Mouse (Mus musculus): ENCODE measurements around the gene Ltbp1. TPM values are rescaled to one million over a fixed set of nuclear protein-coding genes. Genes with fewer than 3 reads are reported as not detected.
A peak's percentile ranks its signal among the peaks of the same experiment; 100 is the strongest.
"Not testable (repeated sequence)": the region's sequence is repeated elsewhere in the genome, so short reads cannot be mapped to it uniquely, and the experiment has no call there.

The Ltbp1 gene
- total RNA-seq, 2 experiments from 2014 or later: 13.9 to 15.2 TPM

DNA sequence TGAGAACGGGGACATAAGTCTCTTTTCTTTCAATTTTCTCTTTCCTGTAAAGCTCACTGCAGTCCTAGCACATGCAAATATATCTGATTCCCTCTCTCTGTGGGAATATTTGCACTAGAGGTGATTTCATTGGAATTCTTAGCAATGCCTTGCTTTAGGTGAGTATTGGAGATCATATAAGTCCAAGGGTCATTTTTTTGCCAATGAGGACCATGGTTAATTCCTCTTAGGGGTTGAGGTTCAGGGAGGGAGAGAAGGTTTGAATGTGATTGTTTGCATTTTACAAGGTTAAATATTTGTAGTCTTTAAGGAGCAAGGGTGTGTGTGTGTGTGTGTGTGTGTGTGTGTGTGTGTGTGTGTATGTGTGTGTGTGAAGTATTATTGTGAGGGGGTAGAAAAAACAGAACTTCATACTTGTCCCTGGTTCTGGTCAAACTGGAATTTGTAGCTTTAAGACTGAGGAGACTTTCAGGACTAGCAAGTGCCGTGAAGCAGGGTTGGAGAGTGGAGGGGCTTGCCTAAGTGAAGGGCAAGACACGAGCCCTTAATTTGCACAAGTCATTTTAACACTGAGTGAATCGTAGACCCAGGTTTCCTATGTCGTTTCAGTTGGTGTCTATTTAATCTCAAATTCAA lies 103.8 kb downstream of the Ltbp1 start:
- no peak for DNase-seq (ENCODE audit: low spot score in 2 of 2)

DNA sequence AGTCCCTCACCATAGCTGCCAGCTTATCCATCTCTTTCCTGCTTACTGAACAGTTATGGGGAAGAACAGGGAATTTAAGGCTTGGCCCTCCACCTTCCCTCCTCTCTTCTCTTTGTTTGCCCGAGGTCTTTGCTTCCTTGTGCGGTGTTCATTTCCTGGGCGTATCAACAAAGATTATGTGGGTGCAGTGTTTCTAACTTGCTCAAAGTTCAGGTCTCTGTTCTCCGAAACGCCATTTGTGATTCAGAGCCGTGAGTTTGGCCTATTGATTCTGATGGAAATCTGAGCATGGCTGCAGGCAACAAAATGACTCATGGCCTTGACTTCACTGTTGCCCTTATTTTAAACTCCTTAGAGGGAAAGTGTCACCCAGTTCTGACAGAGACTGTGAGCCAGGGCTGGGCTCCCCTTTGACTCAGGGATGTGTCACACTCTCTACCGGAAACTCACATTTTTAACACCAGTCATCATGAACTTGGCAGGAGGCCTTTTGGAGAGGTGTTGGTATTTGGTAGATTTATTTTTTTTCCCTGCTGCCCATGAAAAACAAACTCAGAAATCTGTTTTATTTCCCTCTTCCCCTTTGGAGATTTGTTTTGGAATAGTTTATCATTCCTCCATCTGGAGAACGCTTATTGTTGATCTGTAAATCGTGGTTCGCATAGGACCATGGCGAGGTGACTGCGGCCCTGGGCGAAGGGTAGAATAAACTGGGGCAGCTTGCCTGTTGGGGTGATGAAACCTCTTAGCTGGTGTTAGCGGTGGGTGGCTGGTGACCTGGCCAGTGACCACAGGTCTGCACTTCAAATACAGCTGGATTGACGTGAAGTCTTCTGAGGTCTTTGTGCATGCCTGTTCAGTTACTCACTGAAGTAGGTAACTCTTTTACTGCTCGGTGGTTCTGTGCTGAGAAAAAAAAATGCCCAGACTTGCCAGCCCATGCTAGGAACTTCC lies 105.2 kb downstream of the Ltbp1 start:
- DNase-seq (ENCODE audit: low spot score in 2 of 2): peak in 1 of 2 experiments; percentile 33

DNA sequence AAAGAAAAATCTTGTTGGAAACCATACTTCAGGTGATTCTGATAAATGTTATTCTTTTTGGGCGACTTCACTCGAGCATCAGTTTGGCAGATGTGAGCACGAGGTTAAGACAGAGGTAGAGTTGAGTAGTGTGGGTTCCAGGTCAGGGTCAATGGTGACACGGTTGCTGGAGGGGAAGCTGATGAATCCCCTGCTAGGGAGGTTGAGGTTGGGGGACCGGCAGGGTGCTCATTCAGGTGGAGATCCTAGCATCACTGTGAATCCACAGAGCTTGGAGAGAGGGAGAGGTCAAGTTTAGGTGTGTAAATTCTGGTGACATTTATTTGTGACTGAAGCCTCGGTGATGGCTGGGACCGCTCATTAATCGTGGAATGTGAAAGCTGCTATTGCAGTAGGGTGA lies 110.2 kb downstream of the Ltbp1 start:
- no peak for DNase-seq (ENCODE audit: low spot score in 2 of 2)

DNA sequence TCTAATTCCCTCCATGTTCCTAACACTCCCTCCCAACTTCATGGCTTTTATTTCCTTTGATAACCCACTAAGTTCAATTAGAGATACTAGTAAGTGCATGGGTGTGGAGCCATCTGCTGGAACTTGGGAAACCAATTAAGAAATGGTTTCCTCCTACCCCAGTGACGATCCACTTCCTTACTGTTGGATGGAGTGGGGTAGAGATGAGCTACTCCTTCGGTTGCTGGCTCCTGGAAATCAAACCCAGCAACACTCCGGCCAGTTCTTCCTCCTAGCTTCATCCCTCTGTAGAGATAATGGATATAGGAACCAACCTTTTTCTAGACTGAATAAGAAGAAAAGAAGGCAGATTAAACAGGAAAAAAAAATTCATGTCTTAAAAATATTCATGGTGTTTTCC lies 113.5 kb downstream of the Ltbp1 start:
- DNase-seq (ENCODE audit: low spot score in 2 of 2): no peak

DNA sequence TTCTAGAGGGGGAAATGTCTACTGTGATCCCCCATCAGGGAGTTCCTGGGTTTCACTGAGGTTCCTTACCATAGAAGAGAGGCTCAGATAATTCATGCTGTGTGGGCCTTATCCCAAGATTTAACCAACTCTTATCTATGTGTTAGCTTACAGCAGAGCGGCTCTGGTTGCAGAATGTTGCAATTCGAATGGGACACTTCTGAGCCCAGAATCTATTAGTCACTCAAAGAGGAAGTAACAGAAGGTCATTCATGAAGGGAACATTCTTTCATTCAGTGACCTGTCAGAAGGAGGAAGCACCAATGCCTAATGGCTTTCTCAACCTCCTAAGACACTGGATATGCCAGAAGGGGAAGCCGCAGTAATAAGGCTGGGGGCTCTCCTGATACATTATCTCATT lies 114.1 kb downstream of the Ltbp1 start:
- DNase-seq (ENCODE audit: low spot score in 2 of 2): peak in 1 of 2 experiments; percentile 12

DNA sequence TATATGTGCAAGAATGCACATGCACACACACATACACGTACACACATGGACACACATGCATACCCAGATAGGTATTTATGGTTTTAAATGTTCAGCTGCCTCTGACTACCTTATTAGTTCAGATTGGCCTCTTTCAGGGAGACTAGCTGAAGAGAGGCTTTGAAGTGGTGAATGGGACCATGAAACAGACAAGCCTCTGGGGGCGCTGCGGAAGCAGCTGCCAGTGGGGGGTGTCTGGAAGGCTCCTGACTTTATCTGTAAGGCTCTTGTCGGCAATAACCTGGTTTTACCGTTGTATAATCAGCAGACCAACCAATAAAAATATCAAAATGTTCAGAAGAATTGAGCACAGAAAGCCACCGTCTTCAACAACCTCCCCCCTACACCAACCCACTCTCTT lies 114.7 kb downstream of the Ltbp1 start:
- no peak for DNase-seq (ENCODE audit: low spot score in 2 of 2)

DNA sequence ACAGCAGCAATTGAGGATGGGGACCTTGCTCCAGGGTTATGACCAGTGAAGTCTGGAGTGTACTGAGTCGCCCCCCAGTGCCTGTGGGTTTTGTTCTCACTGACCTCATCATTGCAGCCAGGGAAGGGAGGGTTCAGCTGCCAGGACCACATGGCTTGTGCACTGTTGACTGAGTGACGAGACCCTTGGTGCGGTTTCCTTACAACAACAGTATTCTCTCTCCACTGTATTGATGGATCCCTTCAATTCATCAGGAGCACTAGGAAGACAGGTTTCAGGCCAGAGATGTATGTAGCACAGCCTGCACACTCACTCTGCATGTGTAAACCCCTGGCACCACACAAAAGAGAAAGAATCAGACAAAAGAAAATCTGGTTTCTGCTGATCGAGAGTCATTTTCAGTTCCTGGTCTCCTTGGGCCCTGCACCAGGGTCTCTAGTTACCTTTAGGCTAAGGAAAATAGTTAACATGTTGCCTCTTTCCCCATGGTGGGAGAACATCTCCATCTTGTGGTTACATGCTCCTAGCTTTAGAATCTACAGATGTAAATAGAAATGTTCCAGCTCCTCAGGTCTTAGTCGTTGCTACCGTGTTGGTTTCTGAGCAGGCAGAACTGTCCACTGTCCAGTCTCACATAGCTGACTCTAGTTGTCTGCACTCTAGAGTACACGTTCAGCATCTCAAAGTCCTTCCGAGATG lies 117.4 kb downstream of the Ltbp1 start:
- DNase-seq (ENCODE audit: low spot score in 2 of 2): no peak

DNA sequence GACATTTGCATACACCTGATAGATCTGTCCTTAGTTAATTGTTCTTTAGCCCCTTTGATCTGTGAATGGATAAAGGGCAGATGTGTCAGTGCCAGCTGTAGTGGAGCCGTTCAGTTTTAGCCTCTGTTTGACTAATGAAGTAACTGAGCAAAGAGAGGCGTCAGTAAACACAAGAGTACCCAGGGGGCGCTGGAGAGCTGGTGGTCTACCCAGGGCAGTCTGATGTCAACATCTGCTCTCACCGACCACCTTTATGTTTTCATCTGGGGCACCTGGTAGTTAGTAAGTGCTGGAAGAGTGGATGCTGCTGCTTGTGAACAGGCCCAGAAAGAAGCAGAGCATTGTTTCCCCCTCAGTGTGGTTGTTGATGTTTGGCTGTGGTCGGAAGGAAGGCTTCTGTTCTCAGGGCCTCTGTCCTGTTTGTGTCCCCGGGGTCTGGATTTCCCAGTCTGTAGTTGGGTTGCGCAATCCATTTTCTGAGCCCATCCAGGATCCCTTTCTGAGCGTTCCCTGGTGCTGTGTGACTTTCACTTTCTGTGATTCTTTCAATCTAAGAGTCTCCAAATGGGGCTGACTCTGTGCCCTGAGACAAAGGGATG lies 123.1 kb downstream of the Ltbp1 start:
- DNase-seq (ENCODE audit: low spot score in 2 of 2): peak in 1 of 2 experiments; percentile 33

DNA sequence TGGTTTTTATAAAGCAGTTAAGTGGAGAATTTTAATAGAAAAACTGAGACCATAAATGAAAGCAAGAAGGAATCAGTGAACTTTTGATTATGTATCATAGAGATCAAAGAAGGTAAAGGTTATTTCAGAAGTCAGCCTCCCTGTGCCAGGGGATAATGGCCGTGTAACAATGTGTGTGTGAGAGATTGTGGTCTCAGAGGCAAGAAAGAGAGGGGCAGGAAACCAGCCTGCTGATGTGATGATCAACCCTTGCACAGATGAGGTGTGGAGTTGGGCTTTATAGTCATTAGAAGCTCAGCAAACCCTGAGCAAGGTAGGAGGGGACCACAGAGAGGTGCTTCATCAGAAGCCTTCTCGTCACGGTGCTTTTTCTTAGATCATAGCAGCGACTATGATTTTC lies 128.6 kb downstream of the Ltbp1 start:
- no peak for DNase-seq (ENCODE audit: low spot score in 2 of 2)

DNA sequence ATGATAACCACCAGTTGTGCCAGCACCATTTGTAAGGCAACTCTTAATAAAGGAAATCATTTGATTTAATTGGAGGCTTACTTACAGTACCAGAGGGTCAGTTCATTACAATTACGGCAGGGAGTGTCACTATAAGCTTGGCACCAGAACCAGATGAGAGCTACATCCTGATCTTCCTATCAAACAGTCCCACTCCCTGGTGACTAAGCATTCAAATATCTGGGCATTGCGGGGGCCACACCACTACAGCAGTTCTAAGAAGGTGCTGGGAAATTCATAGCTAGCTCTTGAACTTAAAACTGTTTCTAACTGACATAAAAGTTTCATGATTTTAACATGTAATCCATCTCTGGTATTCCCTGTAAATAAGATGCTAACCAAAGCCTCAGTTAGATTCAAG lies 134.4 kb downstream of the Ltbp1 start:
- DNase-seq (ENCODE audit: low spot score in 2 of 2): no peak

DNA sequence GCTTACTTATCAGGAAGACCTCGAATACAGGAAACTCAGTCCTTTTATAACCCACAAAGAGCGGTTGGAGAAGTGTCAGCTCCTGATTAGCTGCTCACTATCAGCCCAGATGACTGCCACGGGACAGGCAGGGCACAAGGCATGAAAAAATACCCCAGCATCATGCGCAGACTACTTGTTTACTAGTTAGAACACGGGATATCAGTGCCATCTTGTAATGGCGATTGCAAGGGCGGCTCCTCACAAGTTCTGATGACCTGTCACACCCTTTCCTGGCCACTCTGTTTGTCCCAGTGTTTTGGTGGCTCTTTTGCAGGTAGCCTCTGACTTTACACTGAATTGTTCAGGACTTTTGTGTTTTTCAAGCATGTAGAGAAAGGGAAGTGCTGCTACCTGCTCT lies 137.5 kb downstream of the Ltbp1 start:
- DNase-seq (ENCODE audit: low spot score in 2 of 2): not testable (repeated sequence)

DNA sequence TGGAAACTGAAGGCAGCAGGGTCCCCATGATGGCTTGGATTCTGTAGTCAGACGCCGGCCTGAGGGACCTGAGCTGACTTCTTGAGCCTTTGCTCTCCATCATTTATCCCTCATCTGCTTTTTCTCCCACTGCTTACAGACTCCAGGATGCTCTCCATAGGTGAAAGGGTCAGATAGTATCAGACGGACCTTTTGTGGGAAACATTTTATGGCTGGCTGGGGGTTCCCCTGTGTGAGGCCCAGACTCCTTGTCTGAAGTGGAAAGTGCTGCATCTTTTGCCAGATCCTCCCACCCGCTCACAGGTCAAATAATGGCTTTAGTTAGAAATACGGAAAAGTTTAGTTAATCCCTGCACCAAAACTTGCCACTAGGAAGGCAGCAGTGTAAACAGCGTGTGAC lies 138.6 kb downstream of the Ltbp1 start:
- no peak for DNase-seq (ENCODE audit: low spot score in 2 of 2)

DNA sequence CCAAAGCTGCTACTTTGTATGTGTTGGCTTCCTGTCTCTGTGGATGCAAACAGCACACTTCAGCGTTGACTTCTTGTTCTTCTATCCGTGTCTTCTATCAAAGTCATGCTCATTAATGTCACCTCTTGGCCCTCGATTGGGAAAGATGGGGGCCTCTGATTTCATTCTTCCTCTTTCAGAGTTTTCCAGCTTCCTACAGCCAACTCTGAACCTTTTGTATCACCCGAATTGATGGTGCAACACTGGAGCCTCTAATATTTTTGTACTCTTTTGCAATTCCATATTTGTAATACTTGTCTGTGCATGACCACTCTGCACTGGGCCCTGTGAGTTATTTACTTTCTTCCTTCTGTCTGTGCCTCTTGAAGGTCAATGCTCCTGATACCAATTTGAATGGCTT lies 141.8 kb downstream of the Ltbp1 start:
- DNase-seq (ENCODE audit: low spot score in 2 of 2): no peak

DNA sequence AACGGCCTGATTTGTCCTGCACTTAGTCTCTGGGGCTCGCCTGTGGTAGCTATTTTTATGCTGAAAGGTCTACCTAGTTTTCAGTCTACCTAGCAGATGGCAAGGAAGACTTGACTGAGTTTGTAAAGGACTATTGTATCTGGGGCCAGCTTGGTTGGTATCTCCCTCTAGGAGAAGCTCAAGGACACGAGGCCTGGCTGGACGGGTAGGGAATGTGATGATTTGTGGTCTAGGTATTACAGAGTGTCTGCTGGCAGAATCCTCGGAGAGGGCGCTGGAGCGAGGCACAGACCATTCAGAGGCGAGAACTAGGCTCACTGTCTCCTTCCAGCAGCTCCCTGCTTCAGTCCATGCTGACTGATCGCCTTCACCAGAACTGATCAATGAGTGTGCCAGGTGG lies 146.4 kb downstream of the Ltbp1 start:
- DNase-seq (ENCODE audit: low spot score in 2 of 2): no peak

DNA sequence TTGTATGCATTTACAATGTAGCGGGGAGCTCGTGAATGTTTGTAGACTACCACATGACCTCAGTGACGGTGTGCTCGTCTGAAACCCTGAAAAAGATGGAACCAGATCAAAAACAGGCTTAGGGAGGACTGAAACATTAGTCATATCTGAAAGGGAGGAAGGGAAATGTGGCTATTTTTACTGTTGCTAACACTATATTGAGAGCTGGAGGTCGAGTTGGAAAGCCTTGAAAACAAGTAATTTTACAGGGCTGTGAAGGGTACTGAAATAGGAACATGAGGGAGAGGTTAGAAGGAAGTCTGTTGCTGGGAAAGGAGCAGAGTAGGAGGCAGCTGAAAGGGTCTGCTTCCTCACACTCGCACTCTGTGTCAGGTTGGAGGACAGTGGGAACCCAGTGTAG lies 147.7 kb downstream of the Ltbp1 start:
- DNase-seq (ENCODE audit: low spot score in 2 of 2): no peak

DNA sequence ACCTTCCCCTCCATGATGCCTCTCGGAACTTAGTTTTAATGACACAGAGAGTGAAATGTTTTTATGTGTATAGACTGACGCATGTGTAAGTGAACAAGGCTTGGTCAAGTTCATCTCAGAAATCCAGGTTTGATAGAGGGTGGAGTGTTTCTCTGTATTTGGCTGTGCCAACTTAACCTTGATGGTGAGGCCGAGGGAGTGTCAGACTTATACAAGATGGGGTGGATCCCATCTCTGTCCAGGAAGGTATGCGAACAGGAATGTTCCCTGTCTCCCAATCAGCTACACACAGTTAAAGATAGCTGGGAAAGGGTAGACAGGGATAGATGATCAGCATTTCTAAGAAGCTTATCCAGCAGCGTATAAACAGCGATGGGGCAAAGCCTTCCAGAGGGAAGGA lies 153.0 kb downstream of the Ltbp1 start:
- no peak for DNase-seq (ENCODE audit: low spot score in 2 of 2)

DNA sequence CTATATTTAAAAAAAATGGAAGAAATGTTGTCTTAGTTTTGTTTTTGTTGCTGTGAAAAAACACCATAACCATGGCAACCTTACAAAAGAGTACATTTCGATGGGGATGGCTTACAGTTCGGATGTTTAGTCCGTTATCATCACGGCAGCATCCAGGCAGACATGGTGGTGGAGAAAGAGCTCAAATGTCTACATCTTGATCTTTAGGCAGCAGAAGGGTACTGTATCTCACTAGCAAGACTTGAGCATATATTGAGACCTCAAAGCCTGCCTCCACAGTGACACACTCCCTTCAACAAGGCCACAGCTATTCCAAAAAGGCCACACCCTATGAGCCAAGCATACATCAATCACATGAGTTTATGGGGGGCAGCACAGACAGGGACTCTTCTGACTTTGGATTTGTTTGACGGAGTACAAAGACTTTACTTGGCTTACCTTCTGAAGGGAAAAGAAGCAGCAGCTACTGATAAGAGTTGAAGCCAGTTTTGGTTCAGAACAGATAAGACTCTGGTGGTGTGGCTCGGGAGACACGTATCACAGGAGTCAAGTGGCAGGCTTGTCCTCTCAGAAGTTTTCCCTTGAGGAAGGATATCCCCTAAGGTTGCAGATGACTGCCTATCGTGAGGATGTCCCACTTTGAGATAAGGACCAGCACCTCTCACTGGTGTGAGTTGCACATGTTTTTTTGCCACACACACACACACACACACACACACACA lies 153.9 kb downstream of the Ltbp1 start:
- DNase-seq (ENCODE audit: low spot score in 2 of 2): no peak

DNA sequence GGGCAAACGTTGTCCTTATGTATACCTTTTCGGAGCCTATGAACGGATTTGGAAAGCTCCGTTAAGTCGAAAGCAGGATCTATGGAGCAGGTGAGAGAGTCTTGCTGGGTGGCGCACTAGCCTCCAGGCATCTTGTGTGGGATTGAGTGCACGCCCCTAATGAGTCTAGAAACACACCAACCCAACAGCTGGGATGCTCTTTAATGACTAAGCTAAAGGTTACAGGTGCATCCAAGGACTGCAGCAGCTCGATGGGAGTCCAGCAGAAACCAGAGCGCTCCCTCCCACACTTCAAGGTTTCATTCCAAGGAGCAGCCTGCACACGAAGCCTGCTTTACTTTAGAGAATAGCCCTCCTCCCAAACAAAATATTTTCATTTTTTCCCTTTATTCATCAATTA lies 155.7 kb downstream of the Ltbp1 start:
- DNase-seq (ENCODE audit: low spot score in 2 of 2): no peak

DNA sequence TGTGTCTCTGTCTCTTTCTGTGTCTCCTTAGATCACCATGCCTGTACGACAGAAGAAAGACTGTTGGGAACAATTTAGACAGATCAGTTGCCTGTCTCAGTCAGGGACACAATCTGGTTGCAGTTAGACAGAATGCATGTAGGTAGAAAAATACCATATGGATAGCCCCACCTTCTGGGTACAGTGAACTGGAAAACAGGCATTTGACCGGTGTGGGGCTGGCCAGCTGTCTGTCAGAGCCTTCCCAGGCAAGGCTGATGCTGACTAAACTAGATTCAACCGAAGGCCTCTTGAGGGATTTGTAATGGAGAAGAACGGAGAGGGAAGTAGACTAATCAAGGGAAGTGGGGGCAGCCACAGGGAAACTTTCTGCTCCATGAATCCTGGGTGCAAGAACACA lies 156.6 kb downstream of the Ltbp1 start:
- DNase-seq (ENCODE audit: low spot score in 2 of 2): no peak

DNA sequence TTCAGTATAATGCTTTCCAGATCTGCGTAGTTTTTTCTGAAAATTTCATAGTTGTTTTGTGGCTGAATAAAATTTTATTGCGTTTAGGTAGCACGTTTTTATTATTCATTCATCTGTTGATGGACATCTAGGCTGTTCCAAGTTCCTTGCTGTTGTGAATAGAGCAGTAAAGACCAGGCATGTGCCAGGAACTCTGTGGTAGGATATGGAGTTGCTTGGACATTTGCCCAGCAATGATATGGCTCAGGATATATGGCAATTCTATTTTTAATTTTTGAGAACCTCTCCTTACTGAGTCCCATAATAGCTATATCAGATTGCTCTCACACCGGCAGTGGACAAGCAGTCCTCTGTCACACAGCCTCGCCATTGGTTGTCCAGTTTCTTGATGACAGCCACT lies 159.2 kb downstream of the Ltbp1 start:
- no peak for DNase-seq (ENCODE audit: low spot score in 2 of 2)

Measured in adrenal gland, adult 18-20 months (tissue).